Mouse (Mus musculus): ENCODE results near the gene Reck.

GRCm38 (mm10) chr4:43918221-43918620 is 42.9 kb downstream of the Reck start:
- no peak for TF ChIP-seq CTCF (IDR thresholded peaks at IDR 0.05; ENCODE audit: borderline replicate concordance, insufficient read depth, low read length)
- TF ChIP-seq POLR2A (IDR thresholded peaks at IDR 0.05; ENCODE audit: low read depth, low read length) = no peak
